Mouse (Mus musculus): Measurements from ENCODE around the gene Pard6a.

Gene Pard6a

GRCm38 (mm10) chr8:105700566-105700965 lies 382 bp upstream of the Pard6a start:
- no peak for DNase-seq (ENCODE audit: low read depth, low spot score)

DNA sequence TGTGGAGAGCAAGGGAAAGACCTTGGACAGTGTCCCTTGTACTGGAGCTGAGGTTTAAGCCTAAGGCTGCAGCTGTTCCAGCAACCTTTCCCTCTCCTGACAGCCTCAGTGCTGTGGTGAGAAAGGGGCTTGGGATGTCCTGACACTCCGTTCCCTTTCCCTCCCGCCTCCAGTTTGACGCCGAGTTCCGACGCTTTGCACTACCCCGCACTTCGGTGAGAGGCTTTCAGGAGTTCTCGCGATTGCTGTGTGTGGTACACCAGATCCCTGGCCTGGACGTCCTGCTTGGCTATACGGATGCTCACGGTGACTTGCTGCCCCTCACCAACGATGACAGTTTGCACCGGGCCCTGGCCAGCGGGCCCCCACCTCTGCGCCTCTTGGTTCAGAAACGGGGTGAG lies 1.1 kb downstream of the Pard6a start:
- DNase-seq (ENCODE audit: low read depth, low spot score), result no peak

DNA sequence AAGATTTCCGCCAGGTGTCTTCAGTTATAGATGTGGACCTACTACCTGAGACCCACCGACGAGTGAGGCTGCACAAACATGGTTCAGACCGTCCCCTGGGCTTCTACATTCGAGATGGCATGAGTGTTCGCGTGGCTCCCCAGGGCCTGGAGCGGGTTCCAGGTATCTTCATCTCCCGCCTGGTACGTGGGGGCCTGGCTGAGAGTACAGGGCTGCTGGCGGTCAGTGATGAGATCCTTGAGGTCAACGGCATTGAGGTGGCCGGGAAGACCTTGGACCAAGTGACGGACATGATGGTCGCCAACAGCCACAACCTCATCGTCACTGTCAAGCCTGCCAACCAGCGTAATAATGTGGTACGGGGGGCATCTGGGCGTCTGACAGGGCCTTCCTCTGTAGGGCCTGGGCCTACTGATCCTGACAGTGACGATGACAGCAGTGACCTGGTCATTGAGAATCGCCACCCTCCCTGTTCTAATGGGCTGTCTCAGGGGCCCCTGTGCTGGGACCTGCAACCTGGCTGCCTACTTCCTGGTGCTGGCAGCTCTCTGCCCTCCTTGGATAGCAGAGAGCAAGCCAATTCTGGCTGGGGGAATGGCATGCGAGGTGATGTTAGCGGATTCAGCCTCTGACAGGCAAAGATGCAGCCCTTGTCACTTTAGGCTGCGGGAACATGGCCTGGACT lies 1.9 kb downstream of the Pard6a start:
- no peak for DNase-seq (ENCODE audit: low read depth, low spot score)

- no peak for DNase-seq (ENCODE audit: low read depth, low spot score)
Observed at GRCm38 (mm10) chr8:105704146-105704812, 3.3 kb downstream of the Pard6a start.

GRCm38 (mm10) chr8:105704955-105705354 lies 4.0 kb downstream of the Pard6a start:
- no peak for DNase-seq (ENCODE audit: low read depth, low spot score)

- no peak for DNase-seq (ENCODE audit: low read depth, low spot score)
Observed at GRCm38 (mm10) chr8:105706426-105706825, 5.5 kb downstream of the Pard6a start.

- DNase-seq (ENCODE audit: low read depth, low spot score), result peak; percentile 91
Observed at GRCm38 (mm10) chr8:105707498-105708403, 6.8 kb downstream of the Pard6a start, which contains the start of the genes 4933405L10Rik and Enkd1. Gene 4933405L10Rik (plus strand): TSS chr8:105707655. Gene Enkd1 (minus strand): TSS chr8:105708210.

DNA sequence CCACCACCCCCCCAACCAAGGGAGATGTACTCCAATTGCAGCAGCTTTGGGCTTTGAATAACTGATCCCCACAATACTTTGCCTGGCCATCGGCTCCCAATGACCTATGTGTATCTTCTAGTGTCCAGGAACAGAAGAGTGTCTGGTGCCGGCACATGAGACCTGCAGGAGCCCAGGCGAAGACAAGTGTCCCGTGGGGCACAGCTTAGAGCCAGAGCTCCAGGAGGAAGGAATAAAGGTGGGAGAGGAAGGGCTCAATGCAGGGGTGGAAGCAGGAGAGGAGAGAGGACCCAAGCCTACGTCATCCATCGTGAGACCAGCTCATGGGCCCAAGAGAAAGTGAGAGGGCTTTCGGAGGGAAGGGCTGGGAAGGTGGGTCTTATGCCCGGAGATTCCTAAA lies 7.7 kb downstream of the Pard6a start:
- no peak for DNase-seq (ENCODE audit: low read depth, low spot score)

DNA sequence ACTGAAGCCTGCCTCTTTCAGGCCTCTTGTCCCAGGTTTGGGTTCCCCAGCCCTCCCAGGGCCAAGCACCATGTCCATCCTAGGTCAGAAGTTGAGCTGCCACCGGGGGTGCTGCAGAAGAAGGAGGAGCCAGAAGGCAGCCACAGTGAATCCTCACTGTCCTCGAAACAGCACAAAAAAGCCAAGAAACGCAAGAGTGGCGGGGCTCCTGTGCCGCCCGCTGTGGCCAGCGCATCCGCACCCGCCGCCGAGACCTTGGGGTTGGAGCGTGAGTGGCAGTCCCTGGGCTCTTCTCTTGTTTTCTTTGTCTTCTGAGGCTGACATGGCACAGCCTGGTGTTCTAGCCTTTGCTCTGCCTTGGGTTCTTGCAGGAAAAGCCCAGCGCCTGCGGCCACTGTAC lies 8.4 kb downstream of the Pard6a start:
- DNase-seq (ENCODE audit: low read depth, low spot score), result no peak

DNA sequence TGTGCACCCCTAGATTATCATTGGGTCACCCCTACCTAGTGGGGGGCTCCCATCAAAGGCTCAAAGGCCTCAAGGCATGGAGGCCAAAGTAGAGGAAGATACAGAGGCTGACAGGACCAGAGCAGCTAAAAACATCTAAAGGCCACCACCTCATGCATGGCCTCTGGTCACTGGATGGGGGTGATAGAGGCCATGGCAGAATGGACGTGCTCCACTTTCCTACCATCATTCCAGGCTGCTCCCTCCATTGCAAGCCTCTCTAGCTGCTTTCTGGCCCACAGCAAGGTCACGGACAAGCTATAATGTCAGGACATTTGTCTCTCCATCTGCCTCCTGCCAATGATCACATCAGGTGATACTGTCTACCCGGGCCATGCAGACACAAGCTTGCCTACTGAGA lies 11.3 kb downstream of the Pard6a start:
- DNase-seq (ENCODE audit: low read depth, low spot score), result no peak

GRCm38 (mm10) chr8:105714139-105714538 lies 13.2 kb downstream of the Pard6a start:
- DNase-seq (ENCODE audit: low read depth, low spot score), result peak; percentile 85

DNA sequence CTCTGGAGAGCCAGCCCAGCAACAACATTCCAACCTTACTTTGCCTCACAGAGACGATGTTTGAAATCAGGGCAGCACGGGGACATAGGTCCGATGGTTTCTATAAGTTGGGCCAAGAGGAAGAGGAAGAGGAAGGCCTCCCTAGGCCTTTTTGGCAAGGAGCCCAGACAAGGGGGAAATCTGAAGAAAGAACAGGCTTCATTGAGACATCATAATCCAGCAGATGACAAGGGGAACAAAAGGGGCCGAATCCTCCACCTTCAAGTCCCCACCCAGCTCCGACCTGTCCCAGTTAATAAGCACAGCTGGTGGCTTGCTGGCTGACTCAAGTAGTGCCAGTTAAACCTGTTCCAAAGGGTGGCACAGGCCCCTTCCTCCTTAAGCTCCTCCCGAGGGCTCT lies 14.1 kb downstream of the Pard6a start:
- DNase-seq (ENCODE audit: low read depth, low spot score), result no peak

DNA sequence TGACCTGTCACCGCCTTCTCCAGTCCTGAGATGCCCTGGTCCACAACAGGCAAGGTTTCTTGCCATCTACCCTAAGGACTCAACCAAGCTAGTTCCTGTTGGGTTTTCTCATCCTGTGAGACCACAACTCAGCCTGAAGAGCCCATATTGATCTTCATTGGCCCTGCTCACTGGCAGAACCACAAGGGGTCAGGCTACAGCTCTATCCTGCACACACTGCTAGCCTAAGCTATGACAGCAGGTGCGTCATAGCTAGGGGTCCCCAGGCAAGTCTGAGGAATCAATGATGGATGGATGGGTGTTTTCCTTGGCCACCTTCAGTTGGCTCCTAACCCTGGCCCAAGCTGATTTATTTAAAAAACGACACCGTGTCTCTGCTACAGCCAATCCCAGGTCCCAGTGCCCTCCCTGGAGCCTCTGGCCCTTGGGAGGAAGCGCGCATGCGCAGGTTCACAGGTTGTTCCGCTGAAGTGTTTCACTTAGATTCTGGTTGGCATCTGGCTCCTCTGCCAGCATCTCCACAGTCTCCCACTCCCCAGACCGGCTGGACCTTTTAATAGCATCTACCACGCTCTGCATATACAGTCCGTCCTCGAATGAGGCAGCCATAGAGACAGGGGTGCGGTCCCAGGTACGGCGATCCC lies 15.5 kb downstream of the Pard6a start:
- DNase-seq (ENCODE audit: low read depth, low spot score), result no peak

DNA sequence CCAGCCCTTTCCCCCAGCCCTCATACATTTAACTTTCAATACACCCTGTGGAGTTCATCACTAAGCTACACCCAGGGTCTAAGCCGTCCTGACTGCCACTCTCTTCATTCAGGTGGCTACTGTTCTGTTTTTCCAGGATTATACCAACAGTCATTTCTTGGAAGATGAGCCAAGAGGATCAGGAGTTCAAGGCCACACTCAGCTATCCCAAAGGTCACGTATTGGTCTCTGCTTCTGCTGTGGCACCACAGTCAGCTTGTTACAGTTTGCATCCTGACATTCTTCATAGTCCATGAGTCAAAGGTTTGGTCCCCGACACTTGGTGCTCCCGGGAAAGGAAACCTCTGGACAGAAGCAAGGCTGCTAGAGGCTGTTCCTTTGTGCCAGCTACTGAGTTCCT lies 18.7 kb downstream of the Pard6a start:
- no peak for DNase-seq (ENCODE audit: low read depth, low spot score)

DNA sequence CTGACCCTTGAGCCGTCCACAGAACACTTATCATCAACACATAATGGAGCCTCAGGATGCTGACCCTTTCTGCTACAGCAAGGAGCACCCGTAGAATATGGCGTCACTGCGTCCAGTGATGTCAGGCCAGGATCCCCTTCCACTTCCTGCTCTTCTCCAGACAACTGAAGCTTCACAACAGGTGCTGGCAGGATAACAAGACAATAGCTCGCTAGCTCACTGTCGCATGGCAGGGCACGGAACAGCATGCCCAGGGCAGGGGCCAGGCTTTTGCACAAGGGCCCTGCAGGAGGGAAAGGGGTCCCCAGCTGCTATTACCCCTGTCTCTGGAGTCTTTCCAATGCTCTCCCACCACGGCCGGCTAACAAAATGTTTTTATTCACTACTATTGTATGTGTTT lies 21.9 kb downstream of the Pard6a start:
- no peak for DNase-seq (ENCODE audit: low read depth, low spot score)

DNA sequence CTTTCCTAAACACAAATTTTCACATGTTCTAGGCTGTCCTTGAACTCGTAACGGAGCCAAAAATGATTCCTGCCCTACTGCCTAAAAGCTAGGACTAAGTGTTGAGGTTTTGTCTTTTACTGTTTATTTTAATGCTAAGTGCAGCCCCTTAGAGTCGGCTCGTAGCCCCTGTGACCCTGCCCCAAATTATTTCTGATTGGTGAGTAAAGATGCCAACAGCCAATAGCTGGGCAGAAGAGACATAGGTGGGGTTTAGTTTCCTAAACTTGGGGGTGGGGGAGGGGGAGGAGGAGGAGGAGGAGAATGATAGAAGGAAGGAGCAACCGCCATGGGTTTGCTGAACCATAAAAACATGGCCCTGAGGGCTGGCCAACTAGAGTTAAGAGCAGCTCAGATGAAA lies 24.8 kb downstream of the Pard6a start:
- no peak for DNase-seq (ENCODE audit: low read depth, low spot score)

DNA sequence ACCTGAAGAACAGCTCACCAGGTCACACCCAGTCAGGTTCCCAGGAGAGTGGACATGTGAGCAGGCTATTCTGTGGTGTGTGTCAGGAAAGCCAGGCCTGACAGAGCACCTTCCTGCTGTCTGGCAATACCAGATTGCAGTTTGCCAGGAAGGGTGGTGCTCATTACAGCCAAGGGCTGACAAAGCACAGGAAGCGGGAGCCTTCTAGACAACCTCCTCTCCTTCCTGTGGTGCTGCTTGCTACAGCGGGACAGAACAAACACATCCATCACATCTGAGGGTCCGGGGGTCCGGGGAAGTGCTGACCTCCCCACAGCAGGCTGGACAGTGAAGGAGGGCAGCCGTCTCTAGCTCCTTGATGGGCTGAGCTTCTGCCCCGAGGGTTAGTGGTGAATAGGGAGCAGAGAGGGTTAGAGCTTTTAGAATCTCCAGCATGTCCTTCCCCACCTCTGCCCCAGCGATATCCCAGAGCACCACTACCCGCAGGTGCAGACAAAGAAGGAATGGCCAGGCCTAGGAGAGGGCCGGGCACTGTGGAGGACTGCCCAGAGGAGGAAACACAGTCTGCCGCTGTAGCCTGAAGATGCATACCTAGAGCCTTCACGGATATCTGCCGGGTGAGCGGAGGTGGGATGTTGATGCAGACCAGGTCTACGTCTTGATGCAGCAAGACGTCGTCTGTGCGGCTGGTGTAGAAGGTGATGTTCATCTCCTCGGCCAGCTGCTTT lies 26.6 kb downstream of the Pard6a start:
- no peak for DNase-seq (ENCODE audit: low read depth, low spot score)

DNA sequence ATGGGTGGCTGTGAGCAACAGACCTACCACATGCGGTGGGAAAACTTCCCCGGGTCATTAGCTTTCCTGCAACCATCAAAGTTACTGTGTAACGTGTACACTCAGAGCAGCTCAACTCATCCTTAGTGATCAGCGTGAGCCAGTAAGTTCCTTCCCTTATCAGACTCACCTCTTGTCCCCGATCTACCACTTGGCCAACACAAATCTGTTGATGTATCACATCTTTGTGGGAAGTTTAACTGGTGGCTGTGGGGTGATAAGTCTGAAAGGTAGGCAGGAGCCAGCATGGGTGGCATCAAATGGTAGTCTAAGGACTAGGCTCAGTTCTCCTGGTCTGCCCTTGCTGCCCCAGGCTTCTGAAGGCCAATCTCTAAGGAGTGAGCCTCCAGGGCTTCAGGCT lies 31.2 kb downstream of the Pard6a start:
- no peak for DNase-seq (ENCODE audit: low read depth, low spot score)

DNA sequence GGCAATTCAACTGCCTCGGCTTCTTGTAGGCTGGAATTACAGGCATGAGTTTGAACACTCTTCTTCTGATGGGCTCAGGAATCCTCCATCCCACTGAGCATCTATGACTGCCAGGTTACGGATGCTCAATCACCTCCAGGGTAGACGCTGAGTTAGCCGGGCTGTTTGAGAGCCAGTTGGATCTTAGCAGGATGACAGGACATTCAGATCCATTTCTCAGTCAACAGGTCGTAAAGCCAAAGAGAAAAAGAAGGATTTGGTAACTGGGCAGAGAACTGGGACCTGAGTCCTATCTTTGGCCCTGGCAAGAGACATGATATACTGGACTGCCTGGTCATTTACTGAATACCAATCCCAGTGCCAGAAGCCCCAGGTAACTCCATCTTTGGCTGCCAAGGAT lies 38.3 kb downstream of the Pard6a start:
- DNase-seq (ENCODE audit: low read depth, low spot score), result no peak

- no peak for DNase-seq (ENCODE audit: low read depth, low spot score)
Observed at GRCm38 (mm10) chr8:105743301-105743700, 42.4 kb downstream of the Pard6a start.

- DNase-seq (ENCODE audit: low read depth, low spot score), result no peak
Observed at GRCm38 (mm10) chr8:105750606-105751005, 49.7 kb downstream of the Pard6a start.
